Mouse (Mus musculus) midbrain, postnatal 0 days (tissue): ENCODE data around the gene Fam241a. TPM values are rescaled to one million over a fixed set of nuclear protein-coding genes. Genes with fewer than 3 reads are reported as not detected.

Experiments used
- ATAC-seq: fragments of 200-750 bp; cut with Nextera tagmentation; 2 replicates; pipeline ENCODE4 v1.8.0; 2017; ENCODE audit warnings: moderate number of reproducible peaks, mild to moderate bottlenecking, moderate TSS enrichment, moderate library complexity; ENCODE audit not compliant: low FRiP score
- DNase-seq: peaks from one replicate; pipeline ENCODE4 v3.0.0-alpha.2; 2015; ENCODE audit warnings: low spot score
- H3K27ac ChIP-seq: fragments of 300-500 bp; sonication (generic); 2 replicates; pipeline ENCODE4 v1.5.1; 2014; ENCODE audit warnings: low read depth, mild to moderate bottlenecking, low read length, mixed read lengths
- H3K27me3 ChIP-seq: fragments of 300-500 bp; sonication (generic); 2 replicates; pipeline ENCODE4 v1.6.1; 2014; ENCODE audit warnings: low read length, control low read depth, mixed read lengths; ENCODE audit not compliant: insufficient read depth
- H3K36me3 ChIP-seq: fragments of 300-500 bp; sonication (generic); 2 replicates; pipeline ENCODE4 v1.6.1; 2014; ENCODE audit warnings: low read length, control low read depth, mixed read lengths; ENCODE audit not compliant: insufficient read depth
- H3K4me1 ChIP-seq: fragments of 300-500 bp; sonication (generic); 2 replicates; pipeline ENCODE4 v1.6.1; 2014; ENCODE audit warnings: mild to moderate bottlenecking, control low read depth, antibody characterized with exemption, low read length, mixed read lengths; ENCODE audit not compliant: insufficient read depth
- H3K4me2 ChIP-seq: fragments of 300-500 bp; sonication (generic); 2 replicates; pipeline ENCODE4 v1.6.1; 2014; ENCODE audit warnings: low read depth, mild to moderate bottlenecking, low read length, mixed read lengths; ENCODE audit not compliant: poor library complexity, severe bottlenecking
- H3K4me3 ChIP-seq: fragments of 300-500 bp; sonication (generic); 2 replicates; pipeline ENCODE4 v1.5.1; 2014; ENCODE audit warnings: low read depth, mild to moderate bottlenecking, low read length, moderate library complexity
- H3K9ac ChIP-seq: fragments of 300-500 bp; sonication (generic); replicated peaks from 2 replicates; pipeline ENCODE4 v1.6.1; 2014; ENCODE audit warnings: mild to moderate bottlenecking, low read length, moderate library complexity, mixed read lengths; ENCODE audit not compliant: poor library complexity, severe bottlenecking
- H3K9me3 ChIP-seq: fragments of 300-500 bp; sonication (generic); 2 replicates; pipeline ENCODE4 v1.6.1; 2016; ENCODE audit warnings: low read length, control low read depth
- CTCF ChIP-seq: IDR thresholded peaks from 2 replicates; pipeline ENCODE4 v1.5.1; 2016; ENCODE audit warnings: antibody characterized with exemption, mild to moderate bottlenecking
- WGBS: fragments of 180-500 bp; shearing (Covaris S2); extraction: QIAGEN DNeasy Blood & Tissue Kit; methylation state at CpG from one replicate; pipeline ENCODE4 v1.1.7; 2014; 5-methylcytosine and 5-hydroxymethylcytosine counted together
- polyA plus RNA-seq: library from polyadenylated mRNA; unstranded; fragments of >200 nt; fragmentation: Nextera tagmentation; extraction: Ambion mirVana; gene quantifications from 2 replicates; pipeline ENCODE4 v1.2.1, GENCODE M21; 2015
- total RNA-seq: library from RNA; depleted of rRNA; stranded (reverse); fragments of >200 nt; gene quantifications from 2 replicates; pipeline ENCODE4 v1.2.3, GENCODE M21; 2014

Gene Fam241a
- total and polyA plus RNA-seq, 2 experiments from 2014 or later: 4.7 to 7.9 TPM

GRCm38 (mm10) chr3:127889570-127889969 lies 6.6 kb downstream of the Fam241a start:
- no peak overlapping the region for H3K9ac ChIP-seq
- no peak for ATAC-seq
- no peaks in the 10 kb centered on the region for H3K36me3 ChIP-seq
- no peaks in the 10 kb centered on the region for H3K9me3 ChIP-seq
- no peak for DNase-seq
- TF ChIP-seq CTCF: no peak
- no peaks in the 10 kb centered on the region for H3K27me3 ChIP-seq
- no peak overlapping the region for H3K27ac ChIP-seq
- H3K4me3 ChIP-seq: no peak overlapping the region
- H3K4me1 ChIP-seq: no peaks in the 10 kb centered on the region
- 63% methylated on average over 3 of the region's 3 CpGs for WGBS
- H3K4me2 ChIP-seq: no peak overlapping the region

GRCm38 (mm10) chr3:127881684-127882083 lies 14.4 kb downstream of the Fam241a start:
- no peak for TF ChIP-seq CTCF
- Histone ChIP-seq H3K4me2 (no peak overlapping the region), H3K4me3 (no peak overlapping the region), H3K27ac (no peak overlapping the region), H3K27me3 (no peaks in the 10 kb centered on the region), H3K4me1 (no peaks in the 10 kb centered on the region), H3K36me3 (no peaks in the 10 kb centered on the region), H3K9ac (no peak overlapping the region), H3K9me3 (no peaks in the 10 kb centered on the region)
- WGBS: 78% methylated on average over 2 of the region's 2 CpGs
- DNase-seq: no peak
- no peak for ATAC-seq

GRCm38 (mm10) chr3:127879968-127880367 lies 16.2 kb downstream of the Fam241a start:
- no peak for DNase-seq
- H3K9me3 ChIP-seq: no peaks in the 10 kb centered on the region
- no peak overlapping the region for H3K4me2 ChIP-seq
- no peak for TF ChIP-seq CTCF
- ATAC-seq: no peak
- H3K27ac ChIP-seq: no peak overlapping the region
- 92% methylated on average over 3 of the region's 3 CpGs for WGBS
- no peaks in the 10 kb centered on the region for H3K36me3 ChIP-seq
- H3K27me3 ChIP-seq: no peaks in the 10 kb centered on the region
- H3K9ac ChIP-seq: no peak overlapping the region
- H3K4me1 ChIP-seq: no peaks in the 10 kb centered on the region
- H3K4me3 ChIP-seq: no peak overlapping the region

- Histone ChIP-seq H3K27me3 (no peaks in the 10 kb centered on the region), H3K9ac (no peak overlapping the region), H3K36me3 (no peaks in the 10 kb centered on the region), H3K27ac (no peak overlapping the region), H3K9me3 (no peaks in the 10 kb centered on the region), H3K4me3 (no peak overlapping the region), H3K4me1 (no peaks in the 10 kb centered on the region), H3K4me2 (no peak overlapping the region)
- no peak for ATAC-seq
- TF ChIP-seq CTCF: no peak
- WGBS: 94% methylated on average over 2 of the region's 2 CpGs
- DNase-seq: no peak
Measured at GRCm38 (mm10) chr3:127875509-127875908, 20.6 kb downstream of the Fam241a start.

- WGBS: 82% methylated on average over 7 of the region's 7 CpGs
- H3K4me1 ChIP-seq: no peaks in the 10 kb centered on the region
- H3K4me3 ChIP-seq: no peak overlapping the region
- no peaks in the 10 kb centered on the region for H3K27me3 ChIP-seq
- no peaks in the 10 kb centered on the region for H3K9me3 ChIP-seq
- no peak for TF ChIP-seq CTCF
- DNase-seq: no peak
- no peak overlapping the region for H3K9ac ChIP-seq
- H3K4me2 ChIP-seq: no peak overlapping the region
- no peak for ATAC-seq
- no peak overlapping the region for H3K27ac ChIP-seq
- H3K36me3 ChIP-seq: no peaks in the 10 kb centered on the region
Measured at GRCm38 (mm10) chr3:127875059-127875458, 21.1 kb downstream of the Fam241a start.

- ATAC-seq (no peak), DNase-seq (peak; percentile 71)
- 64% methylated on average over 4 of the region's 4 CpGs for WGBS
Measured at GRCm38 (mm10) chr3:127874254-127874883, 21.8 kb downstream of the Fam241a start.

More at GRCm38 (mm10) chr3:127874254-127874883, 21.8 kb downstream of the Fam241a start:
- Histone ChIP-seq H3K27ac (no peak overlapping the region), H3K27me3 (no peaks in the 10 kb centered on the region), H3K9ac (no peak overlapping the region), H3K9me3 (no peaks in the 10 kb centered on the region), H3K4me2 (no peak overlapping the region), H3K4me1 (no peaks in the 10 kb centered on the region), H3K4me3 (no peak overlapping the region), H3K36me3 (no peaks in the 10 kb centered on the region)
- no peak for TF ChIP-seq CTCF
